Mouse (Mus musculus): ENCODE results near the gene Ripply1.
"Not testable (repeated sequence)": the region's sequence is repeated elsewhere in the genome, so short reads cannot be mapped to it uniquely, and the experiment has no call there.

Ripply1 gene

GRCm38 (mm10) chrX:139780988-139781387 is 1.2 kb downstream of the Ripply1 start:
- DNase-seq (ENCODE audit: low read depth, low spot score), result no peak

- no peak for DNase-seq (ENCODE audit: low read depth, low spot score)
These were observed 2.8 kb downstream of the Ripply1 start for GRCm38 (mm10) chrX:139779401-139779800.

DNA sequence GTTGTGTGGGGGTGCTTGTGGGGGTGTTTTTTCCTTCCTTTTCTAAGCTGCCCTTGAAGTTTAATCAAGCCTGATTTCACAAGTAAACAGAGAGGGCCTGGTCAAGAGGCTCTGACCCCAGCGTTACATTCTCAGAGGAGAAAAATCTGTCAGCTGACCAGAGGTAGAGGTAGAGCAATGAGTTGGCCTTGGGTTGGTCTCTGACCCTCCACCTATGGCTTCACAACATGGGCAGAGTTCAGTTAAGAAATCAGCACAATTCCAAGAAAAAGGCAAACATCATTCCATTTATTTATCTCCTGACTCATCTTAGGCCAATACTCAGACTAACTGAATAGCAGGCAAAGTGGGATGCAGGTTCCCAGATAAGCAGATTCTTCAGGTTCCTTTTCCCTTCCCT is 3.3 kb downstream of the Ripply1 start:
- DNase-seq (ENCODE audit: low read depth, low spot score), result no peak

DNA sequence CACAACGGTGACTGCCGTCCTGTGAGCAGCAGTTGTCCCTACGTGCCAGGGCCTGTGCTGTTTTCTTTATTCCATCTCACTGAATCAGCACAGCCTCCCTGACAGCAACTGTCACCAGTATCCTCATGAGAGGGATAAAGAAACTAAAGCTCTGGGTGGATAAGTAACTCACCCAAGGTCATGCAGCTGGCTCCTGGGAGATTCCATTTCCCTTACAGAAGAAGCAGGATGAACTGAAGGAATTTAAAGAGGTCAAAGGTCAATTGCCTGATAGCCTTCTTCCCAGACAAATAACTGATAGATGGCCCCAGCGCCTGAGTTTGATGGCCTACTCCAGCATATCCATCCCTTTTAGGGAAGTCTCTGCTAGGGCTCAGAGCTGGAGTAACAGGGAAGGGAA is 4.8 kb downstream of the Ripply1 start:
- peak; percentile 53 for DNase-seq (ENCODE audit: low read depth, low spot score)

DNA sequence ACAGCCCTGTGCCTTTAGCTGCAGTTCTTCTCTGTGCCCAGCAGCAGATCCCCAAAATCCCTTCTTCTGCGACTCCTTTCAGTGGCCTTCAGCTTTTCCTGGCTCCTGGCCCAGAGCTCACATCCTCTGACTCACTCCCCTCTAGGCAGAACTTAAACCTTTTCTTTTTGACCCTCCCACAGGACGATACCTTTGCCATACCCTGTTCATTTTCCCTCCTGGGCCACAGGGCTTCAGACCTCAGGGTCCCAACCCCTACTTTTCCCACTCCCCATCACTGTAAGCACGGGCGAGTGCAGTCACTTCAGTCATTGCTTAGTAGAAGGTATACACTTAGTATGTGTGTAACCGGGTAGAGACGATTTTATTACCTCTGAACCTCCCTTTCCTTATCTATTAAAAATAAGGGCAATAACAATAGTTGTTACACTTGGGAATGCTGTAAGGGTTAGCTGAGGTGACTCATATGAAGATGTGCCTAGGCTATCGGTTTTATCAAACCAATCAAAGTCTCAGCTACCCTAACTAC is 7.0 kb downstream of the Ripply1 start:
- no peak for DNase-seq (ENCODE audit: low read depth, low spot score)

DNA sequence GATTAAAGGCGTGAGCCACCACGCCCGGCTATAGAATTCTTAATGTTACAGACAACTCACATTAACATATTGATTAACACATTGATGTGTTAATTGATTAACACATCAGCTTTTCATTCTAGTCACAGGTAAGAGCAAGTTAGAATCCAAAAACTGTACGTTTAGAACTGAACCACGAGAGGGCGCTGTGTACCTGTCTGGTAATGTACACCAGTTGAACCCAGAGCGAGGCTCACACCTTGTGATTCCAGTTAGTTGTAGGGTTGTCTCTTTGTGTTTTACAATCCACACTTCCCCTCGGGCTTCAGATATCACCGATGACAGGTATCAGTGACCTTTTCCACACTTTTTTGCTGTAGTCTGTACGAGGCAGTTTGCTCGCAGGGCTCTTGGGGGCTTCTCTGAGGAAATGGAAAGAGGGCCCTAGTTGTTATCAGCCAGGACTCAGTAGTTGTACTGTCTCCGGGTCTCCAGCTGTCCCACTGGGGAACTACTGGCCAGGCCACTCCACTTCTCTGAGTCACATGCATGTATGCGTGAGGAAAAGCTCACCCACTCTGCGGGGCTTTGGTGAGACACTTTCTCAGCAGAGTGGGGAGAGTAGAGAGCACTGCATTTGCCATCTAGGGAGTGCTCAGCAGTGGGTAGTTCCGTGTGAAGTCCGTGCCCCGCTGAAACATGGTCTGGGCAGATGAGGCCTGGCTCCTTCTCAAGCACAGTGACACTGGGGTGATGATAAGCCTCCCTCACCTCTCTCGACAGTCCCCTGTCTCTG is 7.7 kb downstream of the Ripply1 start:
- DNase-seq (ENCODE audit: low read depth, low spot score), result peak; percentile 58

- no peak for DNase-seq (ENCODE audit: low read depth, low spot score)
These were observed 12.0 kb downstream of the Ripply1 start for GRCm38 (mm10) chrX:139769975-139770637.

- no peak for DNase-seq (ENCODE audit: low read depth, low spot score)
These were observed 19.6 kb downstream of the Ripply1 start for GRCm38 (mm10) chrX:139762546-139762945.

DNA sequence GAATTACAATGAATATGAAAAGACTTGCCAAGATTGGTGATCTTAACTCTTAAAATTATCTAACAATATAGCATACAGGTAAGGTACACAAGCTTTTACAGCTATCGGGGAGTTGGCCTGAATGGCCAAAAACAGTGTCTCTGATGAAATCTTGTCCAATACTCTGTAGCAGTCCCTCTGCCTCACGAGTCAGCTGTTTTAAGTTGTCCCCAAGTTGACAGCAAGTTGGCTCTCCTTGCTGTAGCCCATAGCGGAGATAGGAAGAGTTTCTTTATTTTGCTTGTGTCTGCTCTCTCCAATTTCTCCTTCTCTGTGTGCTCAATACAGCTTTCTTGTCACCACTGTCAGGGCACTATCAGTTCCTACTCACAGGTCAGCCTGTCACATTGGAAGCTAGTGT is 23.5 kb downstream of the Ripply1 start:
- not testable (repeated sequence) for DNase-seq (ENCODE audit: low read depth, low spot score)

DNA sequence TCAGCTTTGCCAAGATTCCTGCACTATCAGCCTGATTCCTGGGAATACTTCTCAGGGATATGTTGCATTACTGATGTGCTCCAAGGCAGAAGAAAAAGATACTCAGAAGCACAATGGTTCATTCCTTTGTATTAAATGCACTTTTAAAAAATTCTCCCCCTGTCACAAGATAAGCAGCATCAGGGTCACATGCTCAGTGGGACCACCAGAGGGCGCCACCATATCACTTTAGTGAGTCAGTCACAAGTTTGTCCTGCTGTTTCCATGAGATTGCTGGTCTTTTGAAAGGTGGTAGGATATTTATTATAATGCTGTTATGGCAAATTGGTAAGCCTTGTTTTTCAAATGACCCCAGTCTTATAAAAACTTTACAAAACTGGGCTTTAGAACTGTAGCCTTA is 30.3 kb downstream of the Ripply1 start:
- peak; percentile 48 for DNase-seq (ENCODE audit: low read depth, low spot score)

GRCm38 (mm10) chrX:139737066-139737465 is 45.1 kb downstream of the Ripply1 start:
- no peak for DNase-seq (ENCODE audit: low read depth, low spot score)

DNA sequence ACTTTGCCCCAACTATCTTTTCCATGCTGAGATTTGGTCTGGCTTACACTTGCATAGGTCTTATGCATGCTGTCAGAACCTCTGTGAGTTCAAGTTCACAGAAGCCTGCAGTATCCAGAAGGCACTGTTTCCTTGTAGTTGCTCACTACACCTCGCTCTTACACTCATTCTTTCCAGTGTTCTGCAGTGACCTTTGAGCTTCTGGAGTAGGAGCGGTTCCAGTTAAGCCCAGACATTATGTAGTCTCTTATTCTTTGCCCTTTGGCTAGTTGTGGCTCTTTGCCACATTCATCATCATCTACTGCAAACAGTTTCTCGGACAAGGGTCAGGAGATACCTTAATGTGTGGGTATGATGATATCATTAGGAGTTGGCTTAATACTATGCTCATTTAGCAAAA is 51.6 kb downstream of the Ripply1 start:
- DNase-seq (ENCODE audit: low read depth, low spot score), result no peak

All from mesoderm, embryonic 11.5 days (tissue).